Mouse (Mus musculus) c-Kit-positive CD71-positive TER-119-positive erythroid progenitor cells, embryonic 14.5 days (primary cell): Measurements from ENCODE around the gene Gabpa.

Experiments
- DNase-seq: peaks from one replicate; pipeline ENCODE4 v3.0.0-alpha.2; 2013; ENCODE audit warnings: low spot score

Gene Gabpa

DNA sequence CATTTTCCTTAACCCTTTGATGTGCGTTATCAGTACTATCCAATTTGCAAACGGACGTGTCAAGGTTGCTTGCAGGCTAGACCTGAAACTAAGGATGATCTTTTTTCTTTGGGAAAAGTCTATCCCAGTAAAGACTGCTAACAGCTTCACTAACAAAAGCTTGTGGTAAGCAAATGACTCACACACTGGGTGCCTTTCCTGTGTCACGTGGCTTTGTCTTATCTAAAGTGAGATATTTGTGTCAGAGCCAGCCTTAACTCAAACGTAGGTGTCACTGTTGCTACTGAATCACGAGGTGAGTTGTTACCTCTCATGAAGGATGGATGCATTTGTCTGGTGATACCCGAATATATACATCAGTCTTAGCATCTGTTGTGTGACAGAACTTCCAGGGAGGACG, 29.9 kb downstream of the Gabpa start:
- DNase-seq = no peak

DNA sequence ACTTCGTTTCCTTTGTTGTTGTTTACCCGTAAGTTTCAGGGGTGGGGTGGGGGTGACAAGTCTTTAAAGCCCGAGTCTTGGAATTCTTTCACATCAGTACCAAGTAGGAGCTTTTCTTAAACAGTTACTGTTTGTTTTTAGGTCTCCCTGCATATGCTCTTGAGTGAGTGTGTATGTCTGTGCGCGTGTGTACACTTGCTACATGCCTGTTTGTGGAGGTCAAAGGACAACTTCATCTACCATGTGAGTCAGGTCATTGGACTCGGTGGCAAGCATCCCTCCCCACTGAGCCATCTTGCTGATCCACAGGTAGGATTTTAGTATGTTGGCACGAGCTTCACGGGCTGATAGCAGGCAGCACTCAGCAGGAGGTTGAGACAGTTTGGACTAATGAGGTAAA, 39.1 kb downstream of the Gabpa start:
- DNase-seq = no peak

DNA sequence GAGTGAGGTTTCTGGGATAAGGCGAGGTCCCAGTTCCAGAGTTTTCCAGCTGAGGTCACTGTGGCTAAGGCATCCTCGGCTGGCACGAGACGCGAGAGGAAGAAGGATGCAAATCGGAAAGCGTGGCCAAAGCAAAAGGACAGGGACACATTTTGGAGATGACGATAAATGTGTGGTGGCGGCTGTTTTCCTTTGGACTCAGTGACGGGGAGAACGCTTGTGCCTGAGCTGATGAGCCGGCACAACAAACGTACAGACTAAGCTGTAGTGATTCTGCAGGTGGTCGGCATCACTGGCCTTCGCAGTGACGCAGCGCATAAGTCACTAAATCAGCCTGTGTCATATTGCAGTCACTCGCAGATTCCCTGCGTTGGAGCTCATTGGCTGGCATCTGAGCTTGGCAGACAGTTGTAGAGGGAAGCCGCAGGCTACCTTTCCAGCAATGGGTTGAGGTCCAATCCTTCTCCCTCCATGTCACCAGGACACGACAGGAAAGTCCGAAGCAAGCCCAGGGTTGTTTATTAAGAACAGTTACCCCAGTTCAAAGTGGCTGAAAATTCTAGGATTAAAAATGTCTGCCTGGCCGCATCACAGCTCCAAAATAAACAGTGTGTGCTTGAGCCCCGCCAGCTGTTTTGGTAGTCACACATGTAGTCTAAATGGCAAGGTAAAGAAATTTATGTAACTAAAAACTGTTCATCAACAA, 40.4 kb downstream of the Gabpa start:
- DNase-seq = no peak

DNA sequence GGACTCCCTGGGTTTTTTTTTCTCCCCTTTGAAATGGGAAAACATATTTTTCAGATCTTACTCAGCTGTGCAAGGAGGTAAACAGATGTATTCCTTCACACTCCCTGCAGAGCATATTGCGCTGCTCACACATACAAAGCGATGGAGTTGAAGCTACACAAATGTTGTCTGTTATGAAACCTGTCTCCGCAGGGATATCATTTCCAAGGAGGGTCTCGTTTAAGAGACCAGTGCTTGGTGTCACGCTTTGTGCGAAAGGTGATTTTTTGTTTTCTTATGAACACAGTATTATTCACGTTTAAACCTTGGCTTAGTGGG, 41.0 kb downstream of the Gabpa start:
- no peak for DNase-seq

DNA sequence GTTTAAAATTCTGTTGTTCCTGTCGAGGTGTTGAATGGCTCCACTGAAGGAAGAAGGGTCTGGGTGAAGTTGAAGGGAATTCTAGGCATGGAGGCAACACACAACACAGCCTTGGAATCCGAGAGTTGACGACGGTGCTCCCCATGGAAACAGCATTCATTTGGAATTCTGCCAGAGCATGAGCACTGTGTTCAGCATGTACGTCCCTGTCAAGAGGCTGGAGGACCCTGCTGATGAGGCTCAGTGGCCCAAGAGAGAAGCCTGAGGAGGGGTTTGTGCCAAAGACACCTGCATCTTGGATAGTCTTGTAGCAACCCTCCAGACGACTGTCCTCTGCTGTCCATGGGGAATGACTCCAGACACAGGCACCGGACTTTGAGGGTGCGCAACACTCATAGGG, 41.4 kb downstream of the Gabpa start:
- DNase-seq = no peak

DNA sequence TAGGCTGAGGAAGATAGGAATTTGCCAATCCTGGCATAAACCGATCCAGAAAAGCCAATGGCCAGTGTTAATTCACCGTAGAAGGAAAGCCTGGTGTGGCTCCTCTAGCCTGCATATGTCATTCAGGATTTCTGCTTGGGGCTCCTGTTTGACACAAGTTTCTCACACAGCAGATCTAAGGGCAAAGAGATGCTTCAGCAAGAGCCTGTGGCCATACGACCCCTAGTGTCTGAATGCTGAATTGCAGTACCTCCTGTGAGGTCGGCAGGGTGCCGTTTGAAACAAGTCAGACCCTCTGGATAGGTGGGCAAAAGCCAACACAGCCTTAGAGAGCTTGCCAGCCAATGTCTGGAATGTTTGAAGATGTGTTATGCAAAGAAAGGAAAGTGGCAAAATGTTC, 44.4 kb downstream of the Gabpa start:
- DNase-seq = peak; percentile 42

DNA sequence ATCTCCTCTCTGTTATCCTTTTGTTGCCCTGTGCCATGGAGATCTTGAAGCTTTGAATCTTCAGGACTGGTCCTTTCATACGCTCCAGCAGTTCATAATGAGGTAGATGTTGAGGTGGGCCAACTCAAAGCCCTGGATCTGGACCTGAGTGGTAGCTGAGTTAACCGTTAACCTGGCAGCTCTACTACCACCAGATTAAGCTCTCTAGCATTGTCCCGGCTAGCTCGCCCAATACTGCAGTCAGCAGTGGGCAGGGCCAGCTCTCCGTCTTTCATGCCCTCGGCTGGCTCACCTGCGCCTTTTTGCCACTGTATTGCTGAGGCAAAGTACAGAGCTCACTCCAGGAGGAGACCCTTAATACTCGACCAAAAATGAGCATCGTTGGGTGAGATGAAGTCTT, 46.4 kb downstream of the Gabpa start:
- DNase-seq = no peak

DNA sequence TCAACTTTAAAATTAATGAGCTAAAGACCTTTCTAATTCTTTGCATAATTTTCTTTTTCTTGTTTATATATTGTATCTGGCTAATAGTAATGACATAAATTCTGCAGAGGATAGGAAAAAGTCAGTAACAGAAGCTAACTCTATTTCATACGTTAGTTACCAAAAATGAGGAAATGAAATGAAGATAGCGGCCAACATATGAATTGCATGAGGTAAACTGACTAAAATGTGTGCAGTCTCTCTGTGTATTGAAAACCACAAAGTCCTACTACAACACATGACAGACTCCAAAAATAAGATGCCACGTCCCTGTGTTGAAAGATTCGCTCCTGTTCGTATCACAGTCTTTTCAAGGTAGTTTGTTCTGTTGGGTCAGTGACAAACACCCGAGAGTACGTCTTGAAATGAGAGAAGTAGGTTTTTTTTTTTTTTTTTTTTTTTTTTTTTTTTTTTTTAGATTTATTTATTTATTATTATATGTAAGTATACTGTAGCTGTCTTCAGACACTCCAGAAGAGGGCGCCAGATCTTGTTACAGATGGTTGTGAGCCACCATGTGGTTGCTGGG, 47.1 kb downstream of the Gabpa start:
- DNase-seq = no peak

DNA sequence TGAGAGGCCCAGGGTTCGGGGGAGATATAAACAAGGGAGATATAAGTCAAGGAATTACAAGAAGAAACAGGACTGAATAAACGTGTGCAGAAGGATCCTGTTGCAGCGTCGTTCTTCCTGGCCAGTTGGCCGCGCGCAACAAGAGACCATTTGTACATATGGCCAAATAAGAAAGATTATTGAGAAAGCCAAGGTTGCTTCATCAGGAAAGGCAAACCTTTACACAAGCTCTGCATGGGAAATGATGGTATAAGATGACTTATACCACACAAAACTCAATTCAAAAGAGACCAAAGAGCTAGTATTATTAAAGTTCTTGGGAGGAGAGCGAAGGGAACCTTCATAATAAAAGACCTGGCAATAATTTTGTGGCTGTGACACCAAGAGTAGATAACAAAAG, 49.8 kb downstream of the Gabpa start:
- no peak for DNase-seq

DNA sequence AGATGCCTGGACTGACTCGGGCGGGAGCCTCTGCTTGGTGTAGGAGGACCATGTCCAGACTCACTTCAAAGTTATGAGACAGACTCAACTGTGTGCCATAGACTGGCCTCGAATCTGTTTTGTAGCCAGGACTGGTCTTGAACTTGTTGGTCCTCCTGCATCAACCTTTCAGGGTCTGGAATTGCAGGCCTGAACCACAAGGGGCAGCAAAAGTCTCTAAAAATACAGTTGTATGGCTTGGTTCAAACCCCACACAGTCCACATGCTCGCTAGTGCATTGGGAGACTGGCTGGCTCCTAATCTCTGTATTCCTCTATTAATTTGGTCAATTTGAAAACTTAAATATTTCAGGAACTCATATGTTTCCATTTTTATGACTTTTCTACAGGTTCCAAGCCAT, 68.3 kb downstream of the Gabpa start:
- no peak for DNase-seq

DNA sequence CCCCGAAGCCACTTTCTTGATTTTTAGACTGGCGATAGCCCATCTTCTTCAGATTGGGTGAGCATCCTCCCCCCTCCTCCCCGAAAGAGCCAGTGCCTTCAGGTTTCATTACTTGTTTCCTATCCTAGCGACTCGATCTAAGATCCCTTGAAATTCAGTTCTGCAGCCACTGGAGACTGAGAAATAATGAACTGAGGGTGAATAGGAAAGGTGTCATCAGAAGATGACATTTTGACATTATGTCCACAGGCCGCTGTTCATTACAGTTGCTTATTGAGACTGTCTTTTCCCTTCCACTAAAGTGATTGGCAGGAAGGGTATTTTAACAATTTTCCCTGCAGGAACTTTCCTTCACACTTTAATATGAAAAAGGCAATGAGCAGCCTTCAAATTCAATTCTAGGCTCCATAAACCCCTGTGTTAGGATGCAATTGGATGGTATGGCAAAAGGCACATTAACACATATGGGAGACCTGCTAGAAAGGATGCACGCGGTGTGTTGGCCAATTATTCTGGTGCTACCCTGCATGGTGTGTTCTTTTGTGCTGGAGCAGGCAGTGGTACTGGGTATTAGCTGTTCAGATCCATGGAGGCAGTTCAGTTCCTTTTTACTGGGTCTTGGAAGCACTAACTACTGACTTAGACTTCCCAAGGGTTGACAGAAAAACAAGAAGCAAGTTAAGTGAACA, 76.9 kb downstream of the Gabpa start:
- no peak for DNase-seq
